Mouse (Mus musculus) cerebellum, adult 2 months (tissue): ENCODE data around the gene 6430628N08Rik. TPM values are rescaled to one million over a fixed set of nuclear protein-coding genes. Genes with fewer than 3 reads are reported as not detected.

Experiments used
- DNase-seq, 2 experiments: peaks; one replicate each; pipeline ENCODE4 v3.0.0; 2021
- H3K27ac ChIP-seq: fragments of 200-500 bp; 2 replicates; pipeline ENCODE4 v1.5.1; 2012; ENCODE audit warnings: low read length, control low read depth, inconsistent platforms; ENCODE audit not compliant: insufficient read depth
- H3K27me3 ChIP-seq: fragments of 200-500 bp; 2 replicates; pipeline ENCODE4 v1.6.1; 2012; ENCODE audit warnings: inconsistent platforms, mild to moderate bottlenecking, low read length, moderate library complexity; ENCODE audit not compliant: control insufficient read depth, insufficient read depth
- H3K4me1 ChIP-seq: fragments of 200-500 bp; 2 replicates; pipeline ENCODE4 v1.6.1; 2011; ENCODE audit warnings: low read length; ENCODE audit not compliant: control insufficient read depth, insufficient read depth
- H3K4me3 ChIP-seq: fragments of 200-500 bp; replicated peaks from 2 replicates; pipeline ENCODE3; 2011; ENCODE audit warnings: mild to moderate bottlenecking, low read depth, low read length, control low read depth; ENCODE audit not compliant: insufficient read depth
- CTCF ChIP-seq: fragments of 200-500 bp; IDR thresholded peaks from 2 replicates; pipeline ENCODE4 v1.5.1; 2011; ENCODE audit warnings: low read depth, mild to moderate bottlenecking, control low read depth, low read length, moderate library complexity, borderline replicate concordance; ENCODE audit not compliant: insufficient read depth
- POLR2A ChIP-seq: fragments of 200-500 bp; IDR thresholded peaks from 2 replicates; pipeline ENCODE4 v1.6.1; 2011; ENCODE audit warnings: low read length, control low read depth, borderline replicate concordance; ENCODE audit not compliant: insufficient read depth
- WGBS: fragments of 180-500 bp; shearing (Covaris S2); methylation state at CpG from one replicate; pipeline ENCODE4 v1.1.7; 2018; 5-methylcytosine and 5-hydroxymethylcytosine counted together
- polyA plus RNA-seq: library from polyadenylated mRNA; depleted of rRNA; stranded (reverse); fragments of >200 nt; gene quantifications from 2 replicates; pipeline ENCODE4 v1.2.3, GENCODE M21; 2012

6430628N08Rik gene
- polyA plus RNA-seq, 1 experiment: 0.23 TPM

DNA sequence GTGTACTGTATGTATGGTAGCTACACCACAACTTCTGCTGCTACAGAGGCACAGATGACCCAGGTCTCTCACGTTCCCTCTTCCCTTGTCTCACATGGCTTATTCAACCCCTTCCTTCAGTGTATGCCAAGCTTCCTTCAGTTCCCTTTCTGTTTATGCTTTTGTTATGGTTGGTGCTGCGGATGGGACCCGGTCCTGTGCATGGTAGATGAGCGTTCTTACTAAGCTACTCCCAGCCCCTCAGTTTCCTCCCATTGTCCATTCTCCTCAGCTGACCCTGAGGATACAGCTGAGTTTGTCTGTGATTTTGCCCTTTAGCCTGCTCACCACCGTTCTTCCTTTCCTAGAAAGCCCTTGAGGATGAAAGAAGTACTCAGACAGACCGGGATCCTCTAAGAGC lies 38.9 kb upstream of the 6430628N08Rik start:
- no peaks in the 10 kb centered on the region for H3K27me3 ChIP-seq
- 88% methylated on average over 6 of the region's 6 CpGs for WGBS
- H3K4me1 ChIP-seq: peaks cover 5% of the 10 kb centered on the region; the same call in 1 of the 2 replicates
- no peak overlapping the region for H3K4me3 ChIP-seq
- TF ChIP-seq POLR2A (no peak), CTCF (no peak)
- no peak for DNase-seq
- H3K27ac ChIP-seq: no peak overlapping the region

DNA sequence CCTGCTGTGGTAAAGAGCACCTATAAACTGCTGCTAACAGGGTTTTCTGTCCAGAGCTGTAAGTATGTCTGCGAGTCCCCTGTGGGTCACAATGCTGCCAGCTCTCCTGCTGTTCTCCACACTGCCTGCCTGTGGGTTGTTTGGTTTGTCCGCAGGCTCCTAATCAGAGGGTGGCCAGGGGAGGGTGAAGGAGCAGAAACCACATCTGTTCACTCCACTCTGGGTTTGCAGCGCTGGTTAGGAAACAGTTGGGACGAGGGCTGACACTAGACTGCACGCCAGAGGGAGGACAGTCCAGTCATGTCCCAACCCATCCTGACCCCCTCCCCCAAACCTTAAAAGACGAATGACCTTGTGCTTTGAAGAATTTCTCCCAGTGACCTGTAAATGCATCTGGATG lies 35.4 kb upstream of the 6430628N08Rik start:
- Histone ChIP-seq H3K4me1 (no peaks in the 10 kb centered on the region), H3K27ac (no peak overlapping the region), H3K27me3 (no peaks in the 10 kb centered on the region), H3K4me3 (no peak overlapping the region)
- no peak for DNase-seq
- WGBS: 39% methylated on average over 6 of the region's 6 CpGs
- TF ChIP-seq POLR2A (no peak), CTCF (no peak)

DNA sequence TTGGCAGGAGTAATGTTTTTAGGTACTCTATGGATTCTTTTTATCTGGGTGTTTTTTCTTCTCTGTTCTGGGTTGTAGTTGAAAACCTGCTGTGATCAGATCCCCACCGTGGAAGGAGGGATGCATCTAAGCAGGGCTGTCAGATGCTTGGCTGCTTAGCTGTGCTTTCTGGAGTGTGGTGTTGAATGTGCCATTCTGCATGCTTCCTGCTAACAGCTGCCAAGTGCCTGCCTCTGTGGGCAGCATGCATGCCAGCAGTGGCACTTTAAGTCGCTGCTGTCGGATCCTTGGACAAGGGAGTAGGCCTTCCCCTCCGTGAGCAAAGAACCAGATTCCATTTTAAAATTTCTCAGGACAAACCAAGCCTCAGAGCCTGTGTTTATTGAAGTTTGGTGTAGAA lies 34.9 kb upstream of the 6430628N08Rik start:
- Histone ChIP-seq H3K4me1 (no peaks in the 10 kb centered on the region), H3K27me3 (no peaks in the 10 kb centered on the region), H3K27ac (no peak overlapping the region), H3K4me3 (no peak overlapping the region)
- no peak for DNase-seq
- no peak for TF ChIP-seq CTCF
- 33% methylated on average over 4 of the region's 4 CpGs for WGBS

DNA sequence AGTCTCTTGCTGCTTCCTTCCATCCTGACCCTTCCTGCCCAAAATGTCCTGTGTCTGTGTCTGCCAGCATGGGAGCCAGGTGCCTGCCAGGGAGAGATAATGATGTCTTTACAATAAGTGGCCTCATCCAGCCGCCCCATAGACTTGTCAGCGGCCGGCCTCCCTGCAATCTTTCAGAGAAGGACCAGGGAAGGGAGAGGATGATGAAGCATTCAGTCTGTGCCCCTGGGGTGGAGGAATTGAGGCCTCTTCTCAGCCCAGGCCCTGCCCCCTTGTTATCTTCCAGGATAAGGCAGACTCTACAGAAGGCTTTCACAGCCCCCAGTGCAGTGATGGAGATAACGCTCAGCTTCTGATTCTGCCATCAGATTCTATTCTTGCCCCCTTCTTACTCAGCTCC lies 34.2 kb upstream of the 6430628N08Rik start:
- Histone ChIP-seq H3K4me1 (no peaks in the 10 kb centered on the region), H3K27ac (no peak overlapping the region), H3K27me3 (no peaks in the 10 kb centered on the region), H3K4me3 (no peak overlapping the region)
- TF ChIP-seq CTCF (no peak), POLR2A (no peak)
- DNase-seq: no peak
- 72% methylated on average over 4 of the region's 4 CpGs for WGBS

DNA sequence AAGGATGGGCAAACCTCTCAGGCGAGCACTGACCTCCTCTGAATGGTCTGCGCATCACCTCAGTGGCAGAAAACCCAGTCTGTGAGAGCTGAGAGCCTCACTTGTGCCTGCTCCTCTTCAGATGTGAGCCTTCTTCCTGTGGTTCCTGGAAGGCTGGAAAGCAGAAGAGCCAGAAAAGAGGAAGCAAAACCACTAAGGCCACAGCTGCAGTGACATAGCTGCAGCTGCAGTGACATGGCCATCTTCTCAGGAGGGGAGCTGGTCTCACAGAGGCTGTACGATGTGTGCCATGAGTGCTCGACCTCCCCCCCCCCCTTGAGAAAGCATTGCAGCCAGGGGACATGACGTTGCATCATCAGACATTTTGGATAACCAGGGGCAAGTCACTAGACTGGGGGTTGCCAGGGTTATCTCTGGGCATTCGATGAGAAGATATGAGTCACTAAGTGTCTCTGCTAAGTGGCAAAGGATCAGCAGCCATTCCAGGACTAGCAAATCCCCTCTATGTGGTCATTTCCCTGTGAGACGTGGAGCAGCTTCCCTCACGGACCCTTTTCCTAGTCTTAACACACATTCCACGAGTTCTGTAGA lies 33.1 kb upstream of the 6430628N08Rik start:
- 83% methylated on average over 9 of the region's 9 CpGs for WGBS
- no peak for TF ChIP-seq CTCF
- Histone ChIP-seq H3K4me3 (no peak overlapping the region), H3K27ac (no peak overlapping the region), H3K27me3 (no peaks in the 10 kb centered on the region), H3K4me1 (no peaks in the 10 kb centered on the region)
- no peak for DNase-seq

DNA sequence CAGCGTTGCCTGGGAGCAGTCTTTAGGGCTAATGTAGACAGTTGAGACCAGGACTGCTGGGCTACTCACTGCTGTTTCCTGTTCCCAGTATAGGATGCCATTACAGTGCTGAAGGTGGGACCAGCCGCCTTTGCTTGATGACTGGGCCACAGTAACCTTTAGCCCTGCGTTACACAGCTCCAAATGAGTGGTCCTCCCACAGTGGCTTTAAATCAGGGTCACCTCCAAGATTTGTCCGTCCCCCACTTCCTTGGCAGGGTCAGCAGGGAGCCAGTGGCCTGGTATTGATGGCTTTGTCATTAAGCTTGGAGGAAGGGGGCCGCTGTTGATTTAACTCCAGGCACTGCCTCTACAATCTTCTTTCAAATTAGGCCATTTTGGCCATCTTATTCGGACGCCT lies 27.1 kb upstream of the 6430628N08Rik start:
- WGBS: 74% methylated on average over 7 of the region's 7 CpGs
- DNase-seq: no peak
- H3K27ac ChIP-seq: no peak overlapping the region
- no peak for TF ChIP-seq POLR2A
- no peak for TF ChIP-seq CTCF
- H3K27me3 ChIP-seq: no peaks in the 10 kb centered on the region
- no peaks in the 10 kb centered on the region for H3K4me1 ChIP-seq
- no peak overlapping the region for H3K4me3 ChIP-seq

DNA sequence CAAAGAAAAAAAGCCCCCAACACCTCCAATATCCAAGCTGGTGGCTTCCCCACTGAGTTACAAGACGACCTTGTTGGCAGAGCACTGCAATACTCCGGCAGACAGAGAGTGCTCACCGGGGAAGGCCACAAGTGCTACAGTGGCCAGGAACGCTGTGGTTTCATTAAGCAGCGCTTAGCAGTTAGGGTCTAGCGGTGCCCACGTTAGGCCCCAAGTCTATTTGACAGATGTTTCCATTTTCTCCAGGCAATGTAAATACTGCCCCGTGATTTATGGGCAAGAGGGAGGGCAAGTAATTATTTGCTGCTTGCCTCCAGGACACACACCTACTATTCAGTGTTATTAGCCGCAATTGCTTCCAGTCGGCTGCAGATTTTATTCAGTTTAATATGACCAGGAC lies 26.6 kb upstream of the 6430628N08Rik start:
- Histone ChIP-seq H3K4me1 (no peaks in the 10 kb centered on the region), H3K27ac (no peak overlapping the region), H3K27me3 (no peaks in the 10 kb centered on the region), H3K4me3 (no peak overlapping the region)
- 47% methylated on average over 10 of the region's 10 CpGs for WGBS
- TF ChIP-seq POLR2A (no peak), CTCF (no peak)
- DNase-seq: no peak

DNA sequence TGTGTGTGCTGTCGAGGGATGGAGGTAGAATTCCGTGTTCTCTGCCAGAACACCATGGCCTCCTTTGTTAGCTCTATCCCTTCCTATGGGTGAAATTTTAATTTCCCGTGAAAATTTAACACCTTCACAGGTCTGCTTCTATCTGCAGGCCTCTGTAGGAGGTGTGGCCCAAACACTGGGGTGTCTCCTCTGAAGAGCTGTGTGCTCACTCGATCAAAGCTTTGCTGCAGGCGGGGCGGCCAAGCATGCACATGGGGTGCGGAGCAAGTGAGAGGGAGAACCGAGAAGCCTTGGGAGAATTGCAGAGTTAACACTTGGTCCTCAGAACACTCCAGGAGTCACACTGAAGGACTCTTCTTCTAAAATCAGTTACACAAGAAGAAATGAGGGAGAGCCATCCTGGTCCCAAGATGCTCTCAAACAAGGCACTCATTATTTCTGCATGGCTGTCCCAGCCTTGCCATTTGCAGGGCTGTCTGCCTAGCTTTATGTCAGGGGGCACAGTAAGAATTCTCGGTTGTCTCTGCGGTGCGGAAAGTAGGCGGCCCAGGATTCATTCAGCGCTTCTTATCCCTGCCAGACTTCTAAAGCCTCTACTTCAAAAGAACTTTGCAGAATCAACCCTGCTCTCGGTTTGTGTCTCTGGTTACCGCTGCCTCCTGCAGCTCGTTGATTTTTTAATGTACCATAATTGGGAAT lies 20.8 kb upstream of the 6430628N08Rik start:
- H3K4me1 ChIP-seq: no peaks in the 10 kb centered on the region
- DNase-seq: no peak
- H3K27ac ChIP-seq: no peak overlapping the region
- H3K4me3 ChIP-seq: no peak overlapping the region
- TF ChIP-seq POLR2A: no peak
- TF ChIP-seq CTCF: no peak
- 39% methylated on average over 16 of the region's 16 CpGs for WGBS
- no peaks in the 10 kb centered on the region for H3K27me3 ChIP-seq

DNA sequence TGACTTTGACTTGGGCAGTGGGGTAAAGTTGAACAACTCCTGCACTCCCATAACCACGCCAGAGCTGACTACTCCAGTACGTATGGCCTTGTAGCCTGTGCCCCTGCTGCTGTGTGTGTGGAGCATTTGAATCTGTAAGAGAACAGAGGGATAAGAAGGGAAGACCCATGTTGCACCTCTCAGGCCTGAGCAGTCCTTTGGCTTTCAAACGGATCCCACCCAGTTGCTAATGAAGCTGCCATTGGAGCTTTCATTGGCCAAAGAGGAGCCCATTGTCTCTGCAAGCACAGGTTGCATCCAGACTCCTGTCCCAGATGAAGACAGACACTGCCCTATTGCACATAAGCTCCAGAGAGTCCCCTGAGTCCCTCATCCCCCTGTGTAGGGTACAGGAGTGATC lies 17.2 kb upstream of the 6430628N08Rik start:
- WGBS: 84% methylated on average over 3 of the region's 3 CpGs
- Histone ChIP-seq H3K4me1 (no peaks in the 10 kb centered on the region), H3K4me3 (no peak overlapping the region), H3K27me3 (no peaks in the 10 kb centered on the region), H3K27ac (no peak overlapping the region)
- DNase-seq: no peak
- TF ChIP-seq POLR2A (no peak), CTCF (no peak)
